Mouse (Mus musculus): ENCODE data around the gene Snx27. TPM values are rescaled to one million over a fixed set of nuclear protein-coding genes. Genes with fewer than 3 reads are reported as not detected.

Gene Snx27
- polyA plus RNA-seq, 1 experiment from 2014 or later: 17.1 TPM

GRCm38 (mm10) chr3:94476301-94477035 is 106.0 kb downstream of the Snx27 start:
- Histone ChIP-seq H3K36me3 (no peaks in the 10 kb centered on the region), H3K9ac (no peak overlapping the region), H3K4me1 (replicated peaks) (peaks cover 22% of the 10 kb centered on the region), H3K4me3 (replicated peaks) (no peak overlapping the region), H3K9me3 (replicated peaks) (no peaks in the 10 kb centered on the region), H3K27ac (no peak overlapping the region), H3K27me3 (peaks cover 47% of the 10 kb centered on the region), H3K4me2 (no peak overlapping the region)
- 43% methylated on average over 8 of the region's 8 CpGs for WGBS (ENCODE audit: insufficient replicate concordance)
- DNase-seq: no peak
- ATAC-seq (ENCODE audit: low read depth): no peak

GRCm38 (mm10) chr3:94473567-94474232 is 108.8 kb downstream of the Snx27 start:
- H3K27ac ChIP-seq: no peak overlapping the region

GRCm38 (mm10) chr3:94473115-94473505 is 109.4 kb downstream of the Snx27 start:
- ATAC-seq (ENCODE audit: low read depth): no peak

More at GRCm38 (mm10) chr3:94473567-94474232, 108.8 kb downstream of the Snx27 start:
- no peak for ATAC-seq (ENCODE audit: low read depth)
- Histone ChIP-seq H3K4me1 (replicated peaks) (peaks cover 22% of the 10 kb centered on the region), H3K36me3 (no peaks in the 10 kb centered on the region), H3K4me2 (no peak overlapping the region), H3K9me3 (replicated peaks) (no peaks in the 10 kb centered on the region), H3K27me3 (peaks cover 20% of the 10 kb centered on the region), H3K9ac (no peak overlapping the region), H3K4me3 (replicated peaks) (no peak overlapping the region)
- WGBS (ENCODE audit: insufficient replicate concordance): 33% methylated on average over 5 of the region's 5 CpGs
- DNase-seq: no peak

GRCm38 (mm10) chr3:94472447-94473114 is 109.9 kb downstream of the Snx27 start:
- Histone ChIP-seq H3K4me2 (no peak overlapping the region), H3K27ac (no peak overlapping the region), H3K9ac (no peak overlapping the region), H3K4me1 (replicated peaks) (peaks cover 11% of the 10 kb centered on the region), H3K4me3 (replicated peaks) (no peak overlapping the region), H3K27me3 (peaks cover 14% of the 10 kb centered on the region), H3K9me3 (replicated peaks) (no peaks in the 10 kb centered on the region), H3K36me3 (no peaks in the 10 kb centered on the region)
- ATAC-seq (ENCODE audit: low read depth) (0 out of 2 replicates have a peak, but pooled peaks have one; percentile 45), DNase-seq (no peak)
- 14% methylated on average over 28 of the region's 28 CpGs for WGBS (ENCODE audit: insufficient replicate concordance)

More at GRCm38 (mm10) chr3:94473115-94473505, 109.4 kb downstream of the Snx27 start:
- peaks cover 14% of the 10 kb centered on the region for H3K27me3 ChIP-seq
- no peak overlapping the region for H3K4me2 ChIP-seq
- H3K4me1 ChIP-seq (replicated peaks): peaks cover 16% of the 10 kb centered on the region
- no peak for DNase-seq
- 54% methylated on average over 10 of the region's 10 CpGs for WGBS (ENCODE audit: insufficient replicate concordance)
- no peak overlapping the region for H3K27ac ChIP-seq
- H3K36me3 ChIP-seq: no peaks in the 10 kb centered on the region
- H3K4me3 ChIP-seq (replicated peaks): no peak overlapping the region
- no peaks in the 10 kb centered on the region for H3K9me3 ChIP-seq (replicated peaks)
- H3K9ac ChIP-seq: no peak overlapping the region

GRCm38 (mm10) chr3:94468931-94469330 is 113.6 kb downstream of the Snx27 start:
- Histone ChIP-seq H3K27ac (no peak overlapping the region), H3K4me2 (no peak overlapping the region), H3K9me3 (replicated peaks) (no peaks in the 10 kb centered on the region), H3K9ac (no peak overlapping the region), H3K4me3 (replicated peaks) (no peak overlapping the region), H3K4me1 (replicated peaks) (peaks cover 6% of the 10 kb centered on the region; the same call in 1 of the 2 replicates), H3K27me3 (peaks cover 7% of the 10 kb centered on the region), H3K36me3 (no peaks in the 10 kb centered on the region)
- WGBS (ENCODE audit: insufficient replicate concordance): 35% methylated on average over 3 of the region's 3 CpGs
- no peak for DNase-seq
- no peak for ATAC-seq (ENCODE audit: low read depth)

- WGBS (ENCODE audit: insufficient replicate concordance): 61% methylated on average over 13 of the region's 13 CpGs
- Histone ChIP-seq H3K4me2 (no peak overlapping the region), H3K4me1 (replicated peaks) (no peaks in the 10 kb centered on the region), H3K36me3 (no peaks in the 10 kb centered on the region), H3K27me3 (no peaks in the 10 kb centered on the region; the same call in 1 of the 2 replicates), H3K9me3 (replicated peaks) (no peaks in the 10 kb centered on the region), H3K9ac (no peak overlapping the region), H3K27ac (no peak overlapping the region), H3K4me3 (replicated peaks) (no peak overlapping the region)
- ATAC-seq (ENCODE audit: low read depth) (no peak), DNase-seq (no peak)
These were observed 116.7 kb downstream of the Snx27 start for GRCm38 (mm10) chr3:94465632-94466430.

GRCm38 (mm10) chr3:94463926-94464578 is 118.5 kb downstream of the Snx27 start:
- H3K27ac ChIP-seq: no peak overlapping the region
- DNase-seq (no peak), ATAC-seq (ENCODE audit: low read depth) (no peak)
- no peak overlapping the region for H3K4me2 ChIP-seq
- H3K27me3 ChIP-seq: no peaks in the 10 kb centered on the region; the same call in 1 of the 2 replicates
- no peaks in the 10 kb centered on the region for H3K4me1 ChIP-seq (replicated peaks)
- H3K4me3 ChIP-seq (replicated peaks): no peak overlapping the region
- H3K9ac ChIP-seq: no peak overlapping the region
- no peaks in the 10 kb centered on the region for H3K36me3 ChIP-seq
- WGBS (ENCODE audit: insufficient replicate concordance): 70% methylated on average over 11 of the region's 11 CpGs
- no peaks in the 10 kb centered on the region for H3K9me3 ChIP-seq (replicated peaks)

GRCm38 (mm10) chr3:94459834-94460233 is 122.7 kb downstream of the Snx27 start:
- Histone ChIP-seq H3K4me2 (no peak overlapping the region), H3K27me3 (0 out of 2 replicates have a peak, but pooled peaks cover 6% of the 10 kb centered on the region), H3K9me3 (replicated peaks) (no peaks in the 10 kb centered on the region), H3K4me3 (replicated peaks) (no peak overlapping the region), H3K27ac (no peak overlapping the region), H3K9ac (no peak overlapping the region), H3K36me3 (no peaks in the 10 kb centered on the region), H3K4me1 (replicated peaks) (peaks cover 3% of the 10 kb centered on the region; the same call in 1 of the 2 replicates)
- ATAC-seq (ENCODE audit: low read depth): no peak
- 73% methylated on average over 2 of the region's 2 CpGs for WGBS (ENCODE audit: insufficient replicate concordance)
- no peak for DNase-seq

GRCm38 (mm10) chr3:94457055-94457454 is 125.5 kb downstream of the Snx27 start:
- Histone ChIP-seq H3K4me3 (replicated peaks) (no peak overlapping the region), H3K9ac (no peak overlapping the region), H3K36me3 (no peaks in the 10 kb centered on the region), H3K27me3 (0 out of 2 replicates have a peak, but pooled peaks cover 6% of the 10 kb centered on the region), H3K27ac (no peak overlapping the region), H3K9me3 (replicated peaks) (no peaks in the 10 kb centered on the region), H3K4me1 (replicated peaks) (peaks cover 3% of the 10 kb centered on the region; the same call in 1 of the 2 replicates), H3K4me2 (peak overlapping the region; percentile 44; the same call in 1 of the 2 replicates)
- ATAC-seq (ENCODE audit: low read depth) (no peak), DNase-seq (no peak)
- WGBS (ENCODE audit: insufficient replicate concordance): 79% methylated on average over 3 of the region's 3 CpGs

- WGBS (ENCODE audit: insufficient replicate concordance): 4% methylated on average over 12 of the region's 12 CpGs
- Histone ChIP-seq H3K9me3 (replicated peaks) (no peaks in the 10 kb centered on the region), H3K27ac (no peak overlapping the region), H3K4me1 (replicated peaks) (peaks cover 5% of the 10 kb centered on the region; the same call in 1 of the 2 replicates), H3K36me3 (no peaks in the 10 kb centered on the region), H3K27me3 (0 out of 2 replicates have a peak, but pooled peaks cover 6% of the 10 kb centered on the region), H3K4me3 (replicated peaks) (peak overlapping the region; percentile 18; the same call in 1 of the 2 replicates), H3K4me2 (peak overlapping the region; percentile 44), H3K9ac (no peak overlapping the region)
- ATAC-seq (ENCODE audit: low read depth): peak; percentile 79
- DNase-seq: peak; percentile 77
These were observed 126.0 kb downstream of the Snx27 start for GRCm38 (mm10) chr3:94456529-94457000.

Data from liver, embryonic 13.5 days (tissue).